Mouse (Mus musculus): ENCODE measurements around the gene Mkrn2os. TPM values are rescaled to one million over a fixed set of nuclear protein-coding genes. Genes with fewer than 3 reads are reported as not detected.

The Mkrn2os gene
- total and polyA plus RNA-seq, 3 experiments, result not detected

GRCm38 (mm10) chr6:115538645-115539429 is 53.5 kb downstream of the Mkrn2os start (continued):
- TF ChIP-seq IRF4 (IDR thresholded peaks at IDR 0.05; ENCODE audit: low read depth, low read length) (0 out of 2 replicates have a peak, but pooled peaks have one; percentile 29), CTCF (conservative IDR thresholded peaks at IDR 0.05 in 1 of 2, IDR thresholded peaks at IDR 0.05 in 1 of 2; ENCODE audit: low read depth in 2 of 2, low read length in 2 of 2) (peak; percentile 85 to 93), RAD21 (IDR thresholded peaks at IDR 0.05; ENCODE audit: low read depth, low read length) (peak; percentile 97), ZC3H11A (IDR thresholded peaks at IDR 0.05; ENCODE audit: low read depth, low read length) (peak; percentile 94)

- no peaks in the 10 kb centered on the region for H3K27me3 ChIP-seq (replicated peaks)
- TF ChIP-seq POLR2A (IDR thresholded peaks at IDR 0.05; ENCODE audit: low read depth, low read length), result no peak
- no peak for TF ChIP-seq KAT2A (IDR thresholded peaks at IDR 0.05; ENCODE audit: insufficient replicate concordance, low read length)
- no peak for TF ChIP-seq JUND (conservative IDR thresholded peaks at IDR 0.05; ENCODE audit: low read depth, low read length)
- TF ChIP-seq PAX5 (IDR thresholded peaks at IDR 0.05; ENCODE audit: low read length), result no peak
- no peak for TF ChIP-seq GABPA (IDR thresholded peaks at IDR 0.05; ENCODE audit: insufficient replicate concordance, low read depth, low read length)
- TF ChIP-seq E2F4 (IDR thresholded peaks at IDR 0.05; ENCODE audit: insufficient replicate concordance, low read depth, low read length), result no peak
- TF ChIP-seq ZC3H11A (IDR thresholded peaks at IDR 0.05; ENCODE audit: low read depth, low read length), result no peak
- no peak for TF ChIP-seq ZMIZ1 (IDR thresholded peaks at IDR 0.05; ENCODE audit: low read depth, low read length)
- no peak for TF ChIP-seq JUN (IDR thresholded peaks at IDR 0.05; ENCODE audit: insufficient read depth, low read depth, low read length)
- no peak for TF ChIP-seq ETS1 (conservative IDR thresholded peaks at IDR 0.05; ENCODE audit: low read depth, low read length)
- TF ChIP-seq HCFC1 (IDR thresholded peaks at IDR 0.05; ENCODE audit: low read depth, low read length), result no peak
- TF ChIP-seq MXI1 (IDR thresholded peaks at IDR 0.05; ENCODE audit: low read depth, low read length), result no peak
- no peak for TF ChIP-seq MAX (IDR thresholded peaks at IDR 0.05; ENCODE audit: low read length)
- no peak for TF ChIP-seq NELFE (IDR thresholded peaks at IDR 0.05; ENCODE audit: low read depth, low read length)
- TF ChIP-seq CHD2 (IDR thresholded peaks at IDR 0.05; ENCODE audit: low read length), result no peak
- TF ChIP-seq UBTF (IDR thresholded peaks at IDR 0.05; ENCODE audit: low read depth, low read length), result no peak
- TF ChIP-seq CHD1 (IDR thresholded peaks at IDR 0.05; ENCODE audit: low read depth, low read length), result no peak
- no peak for TF ChIP-seq NRF1 (IDR thresholded peaks at IDR 0.05; ENCODE audit: low read depth, low read length)
These were observed 56.2 kb downstream of the Mkrn2os start for GRCm38 (mm10) chr6:115536169-115536568.

More at GRCm38 (mm10) chr6:115536169-115536568, 56.2 kb downstream of the Mkrn2os start:
- Histone ChIP-seq H3K79me2 (replicated peaks; ENCODE audit: control insufficient read depth, extremely low read depth, insufficient read depth, poor library complexity, severe bottlenecking) (no peaks in the 10 kb centered on the region), H3K4me3 (replicated peaks in 1 of 3; ENCODE audit: low read depth in 2 of 3, low read length in 2 of 3, poor library complexity in 1 of 3) (no peak overlapping the region), H3K4me2 (ENCODE audit: insufficient read depth, low read depth, poor library complexity, severe bottlenecking) (no peak overlapping the region), H3K4me1 (ENCODE audit: control insufficient read depth in 1 of 2, insufficient read depth in 2 of 2) (peaks cover 0 to 9% of the 10 kb centered on the region in 2 experiments; a peak in 2 of 4 replicates), H3K27ac (ENCODE audit: insufficient read depth, low read depth) (no peak overlapping the region), H3K9ac (ENCODE audit: insufficient read depth, low read depth) (no peak overlapping the region), H3K36me3 (replicated peaks in 1 of 2; ENCODE audit: control insufficient read depth in 1 of 2, insufficient read depth in 1 of 2, low read length in 1 of 2) (no peaks in the 10 kb centered on the region), H3K9me3 (replicated peaks; ENCODE audit: low read length) (no peaks in the 10 kb centered on the region)
- dilution Hi-C loops (cut with MboI; ENCODE audit: extremely low pct_ligation_motif_present, extremely low pct_unique_long_range_greater_than_20kb, low sequenced_read_pairs) (no loop called here), in situ Hi-C loops (cut with MboI; ENCODE audit: low pct_ligation_motif_present, low pct_unique_long_range_greater_than_20kb, low sequenced_read_pairs) (loop anchor here (5.0 to 25.0 kb wide), 3 partner anchors 149 to 304 kb away; no protein-coding TSS in a partner anchor)
- no peak for DNase-seq (ENCODE audit: extremely low read depth)
